ENCODE assay signal across 12 mouse cellular contexts in the genomic region with DNA sequence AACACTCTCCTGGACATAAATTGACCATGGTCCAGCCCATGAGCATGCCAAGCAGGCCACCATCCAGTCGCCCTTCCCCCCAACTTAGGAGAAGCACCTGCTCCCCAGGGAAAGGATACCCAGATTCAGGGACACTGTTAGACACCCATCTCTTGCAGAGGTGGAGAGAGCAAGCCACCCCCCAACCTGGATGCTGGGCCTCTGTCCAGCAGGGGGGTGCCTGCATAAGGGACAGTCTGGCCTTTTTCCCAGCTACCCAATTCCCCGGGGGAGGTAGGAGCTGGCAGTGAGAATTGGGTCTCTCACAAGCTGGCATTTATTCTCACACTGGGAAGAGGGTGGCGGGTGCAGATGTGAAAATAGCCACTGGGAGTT. TPM values are rescaled to one million over a fixed set of nuclear protein-coding genes. Genes with fewer than 3 reads are reported as not detected.
A peak's percentile ranks its signal among the peaks of the same experiment; 100 is the strongest.
DNase-seq lines count a peak whose midpoint lies in the region; ATAC-seq and TF ChIP-seq lines count a peak whose summit lies in the region.
"Had no signal": no experiment of that assay in that cellular context is flagged by ENCODE, and none has a peak within 500 bp of the region (broad histone marks: within the 10 kb centered on the region; RNA-seq: fewer than 3 reads in every experiment).

No protein-coding gene starts in this region.

- peak; percentile 77 for DNase-seq in cerebellum, adult 11-12 months
- DNase-seq in brain, adult 2 months (ENCODE audit: low read depth, low spot score) = peak; percentile 79
- DNase-seq in forebrain, embryonic 11.5 days (ENCODE audit: low spot score) = no peak
- peak; percentile 47 for DNase-seq in left cerebral cortex, postnatal 4 days
- DNase-seq in thymus, adult 2 months = no peak
- DNase-seq in spleen, postnatal 4 days (ENCODE audit: low spot score in 2 of 2) = no peak
- DNase-seq in heart, adult 2 months = no peak

- no peak for ATAC-seq in cerebellum, adult (ENCODE audit: insufficient number of reproducible peaks, low FRiP score, low TSS enrichment)
- no peak for ATAC-seq in forebrain, embryonic 11.5 days (replicated peaks; ENCODE audit: low FRiP score)

- 55% methylated on average over 3 of the region's 3 CpGs for WGBS in forebrain, embryonic 11.5 days
- WGBS in thymus, adult 2 months = 67% methylated on average over 3 of the region's 3 CpGs
- 32% methylated on average over 3 of the region's 3 CpGs for WGBS in heart, adult 2 months

- H3K36me3 ChIP-seq in forebrain, embryonic 11.5 days (ENCODE audit: control insufficient read depth, insufficient read depth, low read length) = no peaks in the 10 kb centered on the region
- H3K36me3 ChIP-seq in thymus, adult 2 months (ENCODE audit: control insufficient read depth, insufficient read depth, low read length) = no peaks in the 10 kb centered on the region
- H3K36me3 ChIP-seq in heart, adult 2 months (ENCODE audit: control insufficient read depth, insufficient read depth, low read length) = no peaks in the 10 kb centered on the region
- H3K36me3 ChIP-seq: liver, embryonic 13.5 days had no signal

- H3K4me1 ChIP-seq in forebrain, embryonic 11.5 days (replicated peaks; ENCODE audit: control insufficient read depth, insufficient read depth, low read length) = no peaks in the 10 kb centered on the region; the same call in 1 of the 2 replicates
- peaks cover 2% of the 10 kb centered on the region; the same call in 1 of the 2 replicates for H3K4me1 ChIP-seq in thymus, adult 2 months (replicated peaks; ENCODE audit: control insufficient read depth, insufficient read depth, low read length)
- H3K4me1 ChIP-seq in heart, adult 2 months (ENCODE audit: control insufficient read depth, insufficient read depth, low read length) = no peaks in the 10 kb centered on the region

- TF ChIP-seq EP300 in heart, adult 2 months (IDR thresholded peaks at IDR 0.05; ENCODE audit: insufficient read depth, low read depth, low read length) = no peak

- no peaks in the 10 kb centered on the region for H3K27me3 ChIP-seq in forebrain, embryonic 11.5 days (ENCODE audit: control insufficient read depth, insufficient read depth, low read length)
- H3K27me3 ChIP-seq in thymus, adult 2 months (ENCODE audit: control insufficient read depth, insufficient read depth, low read length) = no peaks in the 10 kb centered on the region
- no peaks in the 10 kb centered on the region; the same call in 1 of the 2 replicates for H3K27me3 ChIP-seq in heart, adult 2 months (ENCODE audit: control insufficient read depth, insufficient read depth, low read length)
- H3K27me3 ChIP-seq: liver, embryonic 13.5 days had no signal

- TF ChIP-seq CTCF in thymus, adult 2 months (IDR thresholded peaks at IDR 0.05; ENCODE audit: borderline replicate concordance, control insufficient read depth, extremely low read depth, insufficient read depth, low read length, poor library complexity) = no peak
- no peak for TF ChIP-seq CTCF in heart, adult 2 months (IDR thresholded peaks at IDR 0.05)

- H3K9ac ChIP-seq in forebrain, embryonic 11.5 days (ENCODE audit: low read length) = peak overlapping the region; percentile 53
- no peak overlapping the region for H3K9ac ChIP-seq in heart, adult 2 months (ENCODE audit: low read depth, low read length)
- H3K9ac ChIP-seq: liver, embryonic 13.5 days had no signal

- H3K27ac ChIP-seq in forebrain, embryonic 11.5 days (ENCODE audit: low read depth, low read length) = no peak overlapping the region
- H3K27ac ChIP-seq in thymus, adult 2 months (ENCODE audit: control insufficient read depth, insufficient read depth, low read length) = no peak overlapping the region
- H3K27ac ChIP-seq in heart, adult 2 months = no peak overlapping the region
- H3K27ac ChIP-seq: kidney, postnatal 0 days; liver, embryonic 13.5 days had no signal

- H3K4me2 ChIP-seq in forebrain, embryonic 11.5 days (ENCODE audit: low read depth, low read length, severe bottlenecking) = peak overlapping the region; percentile 46
- H3K4me2 ChIP-seq: liver, embryonic 13.5 days had no signal

- peak overlapping the region; percentile 38 for H3K4me3 ChIP-seq in forebrain, embryonic 11.5 days (ENCODE audit: low read depth, low read length)
- no peak overlapping the region for H3K4me3 ChIP-seq in thymus, adult 2 months (ENCODE audit: control insufficient read depth, insufficient read depth, low read length)
- no peak overlapping the region for H3K4me3 ChIP-seq in heart, adult 2 months
- H3K4me3 ChIP-seq: liver, embryonic 13.5 days had no signal

- no peak for TF ChIP-seq POLR2A in thymus, adult 2 months (IDR thresholded peaks at IDR 0.05; ENCODE audit: control insufficient read depth, extremely low read depth, insufficient read depth, low read length, poor library complexity)
- TF ChIP-seq POLR2A in heart, adult 2 months (IDR thresholded peaks at IDR 0.05; ENCODE audit: insufficient read depth, low read depth, low read length) = no peak

- H3K9me3 ChIP-seq in forebrain, embryonic 11.5 days (ENCODE audit: control insufficient read depth, low read length) = no peaks in the 10 kb centered on the region
- H3K9me3 ChIP-seq: liver, embryonic 13.5 days had no signal

- H3K79me2 ChIP-seq in heart, adult 2 months (replicated peaks; ENCODE audit: control insufficient read depth, insufficient read depth, low read length) = no peaks in the 10 kb centered on the region

- intact Hi-C loops in left cerebral cortex, postnatal 4 days (cut with DNase I) = no loop called here
- intact Hi-C loops in heart, adult 2 months (cut with DNase I) = no loop called here

RNA-seq across cellular contexts. Expression of gene Srrm3, which starts 0.6 kb away (rescaled TPM):
- polyA plus RNA-seq in forebrain, embryonic 11.5 days (2014; fragmentation: Nextera tagmentation; extraction: Ambion mirVana) = 12.3 and 12.7 TPM in 2 replicates
- 10 to 100 TPM; 87.6 to 91.5 TPM for total RNA-seq in left cerebral cortex, postnatal 4 days (2021)
- polyA plus RNA-seq in thymus, adult 2 months (2012; rRNA removed) = 0.06 and 0.28 TPM in 2 replicates
- not detected for total RNA-seq in heart, adult 2 months (2021)
- polyA plus RNA-seq in heart, adult 2 months (2012; rRNA removed) = not detected in 2 replicates
- total RNA-seq: heart, adult 8-10 months had no signal
- polyA plus RNA-seq: C2C12; liver, embryonic 13.5 days had no signal

RNA-seq across cellular contexts. Expression of gene Mdh2, which starts 29.0 kb away (rescaled TPM):
- polyA plus RNA-seq in forebrain, embryonic 11.5 days (2014; fragmentation: Nextera tagmentation; extraction: Ambion mirVana) = 526 and 536 TPM in 2 replicates
- 100 to 1,000 TPM; 359 to 370 TPM for total RNA-seq in left cerebral cortex, postnatal 4 days (2021)
- 619 and 638 TPM in 2 replicates for polyA plus RNA-seq in thymus, adult 2 months (2012; rRNA removed)
- 1,000 to 10,000 TPM; 1,645 to 1,928 TPM for total RNA-seq in heart, adult 2 months (2021)
- polyA plus RNA-seq in heart, adult 2 months (2012; rRNA removed) = 2,909 and 3,459 TPM in 2 replicates

RNA-seq across cellular contexts. Expression of gene Styxl1, which starts 29.1 kb away (rescaled TPM):
- polyA plus RNA-seq in forebrain, embryonic 11.5 days (2014; fragmentation: Nextera tagmentation; extraction: Ambion mirVana) = not detected in 2 replicates
- total RNA-seq in left cerebral cortex, postnatal 4 days (2021) = not detected
- polyA plus RNA-seq in thymus, adult 2 months (2012; rRNA removed) = 0.33 and 0.57 TPM in 2 replicates
- total RNA-seq in heart, adult 2 months (2021) = not detected
- 0.20 TPM in 1 of 2 replicates, not detected in the other for polyA plus RNA-seq in heart, adult 2 months (2012; rRNA removed)
- total RNA-seq: heart, adult 8-10 months had no signal
- polyA plus RNA-seq: C2C12; liver, embryonic 13.5 days had no signal

Comparison
In these comparisons a context has a peak if more than half of its experiments do, and no peak if none do; other contexts are left out.
1. DNase-seq: peak in cerebellum, adult 11-12 months (single experiment), brain, adult 2 months (single experiment) and left cerebral cortex, postnatal 4 days (single experiment); none in forebrain, embryonic 11.5 days (single experiment), thymus, adult 2 months (single experiment), spleen, postnatal 4 days (0 of 2) and heart, adult 2 months (0 of 2).
2. RNA of gene Srrm3, which starts 0.6 kb away (polyA plus RNA-seq): 12.3 to 12.7 TPM in forebrain, embryonic 11.5 days; 0.06 to 0.28 TPM in thymus, adult 2 months and not detected in heart, adult 2 months; every median in the first group is over 10 times any median in the second.